10 mouse cellular contexts compared by ENCODE assay signal in genomic region chr8:126831312-126832162, GRCm38 (mm10).
DNase-seq lines count a peak whose midpoint lies in the region; ATAC-seq and TF ChIP-seq lines count a peak whose summit lies in the region.
"Had no signal": no experiment of that assay in that cellular context is flagged by ENCODE, and none has a peak within 500 bp of the region (broad histone marks: within the 10 kb centered on the region; RNA-seq: fewer than 3 reads in every experiment).

No protein-coding gene starts in this region.

- no peak for TF ChIP-seq EP300 in stomach, postnatal 0 days (optimal IDR thresholded peaks at IDR 0.05)

- no peak overlapping the region for H3K4me2 ChIP-seq in heart, embryonic 14.5 days (ENCODE audit: low read length)
- no peak overlapping the region for H3K4me2 ChIP-seq in limb, embryonic 12.5 days
- no peak overlapping the region for H3K4me2 ChIP-seq in stomach, postnatal 0 days (replicated peaks; ENCODE audit: low read depth)
- H3K4me2 ChIP-seq in midbrain, embryonic 11.5 days: no peak overlapping the region
- H3K4me2 ChIP-seq: forebrain, embryonic 13.5 days had no signal

- no peak overlapping the region for H3K4me3 ChIP-seq in heart, embryonic 14.5 days (ENCODE audit: control insufficient read depth in 1 of 2, insufficient read depth in 1 of 2, low read depth in 1 of 2, low read length in 2 of 2)
- no peak overlapping the region for H3K4me3 ChIP-seq in spleen, adult 2 months (ENCODE audit: extremely low read depth, insufficient read depth, insufficient read length)
- no peak overlapping the region for H3K4me3 ChIP-seq in limb, embryonic 12.5 days (replicated peaks)
- no peak overlapping the region for H3K4me3 ChIP-seq in stomach, postnatal 0 days (ENCODE audit: low read depth, low read length)
- no peak overlapping the region for H3K4me3 ChIP-seq in midbrain, embryonic 11.5 days (ENCODE audit: low read depth, low read length)
- H3K4me3 ChIP-seq: forebrain, embryonic 13.5 days had no signal

- DNase-seq in heart, adult 8-10 months (ENCODE audit: low spot score): no peak
- peak in 1 of 2 experiments; percentile 67 for DNase-seq in spleen, adult 2 months (ENCODE audit: low read depth in 1 of 2, low spot score in 2 of 2)
- no peak for DNase-seq in spleen, postnatal 36 days (ENCODE audit: low spot score in 2 of 2)
- no peak for DNase-seq in stomach, postnatal 0 days (ENCODE audit: low spot score)
- DNase-seq in right cerebral cortex, adult 2 months (ENCODE audit: low spot score in 2 of 2): no peak
- DNase-seq in midbrain, embryonic 11.5 days (ENCODE audit: low spot score, missing footprints): no peak
- DNase-seq: right cerebral cortex, postnatal 25 days had no signal

- H3K27me3 ChIP-seq in heart, embryonic 14.5 days (ENCODE audit: control insufficient read depth, insufficient read depth, low read length): no peaks in the 10 kb centered on the region
- H3K27me3 ChIP-seq in spleen, adult 2 months (ENCODE audit: control insufficient read depth, insufficient read depth, low read length): no peaks in the 10 kb centered on the region
- no peaks in the 10 kb centered on the region for H3K27me3 ChIP-seq in limb, embryonic 12.5 days
- H3K27me3 ChIP-seq in stomach, postnatal 0 days (ENCODE audit: control insufficient read depth, insufficient read depth, low read length): no peaks in the 10 kb centered on the region
- no peaks in the 10 kb centered on the region for H3K27me3 ChIP-seq in midbrain, embryonic 11.5 days (ENCODE audit: control insufficient read depth, insufficient read depth, low read length)
- H3K27me3 ChIP-seq: forebrain, embryonic 13.5 days had no signal

- no peak for TF ChIP-seq POLR2A in spleen, adult 2 months (IDR thresholded peaks at IDR 0.05; ENCODE audit: low read depth, low read length)

- H3K27ac ChIP-seq in heart, embryonic 14.5 days (replicated peaks in 1 of 2; ENCODE audit: control insufficient read depth in 1 of 2, insufficient read depth in 1 of 2, low read depth in 2 of 2, low read length in 2 of 2): peak overlapping the region; percentile 86 to 91; a peak in 2 of 4 replicates
- peak overlapping the region; percentile 90 for H3K27ac ChIP-seq in spleen, adult 2 months (ENCODE audit: insufficient read depth, low read length)
- peak overlapping the region; percentile 91 for H3K27ac ChIP-seq in limb, embryonic 12.5 days
- H3K27ac ChIP-seq in stomach, postnatal 0 days (replicated peaks): peak overlapping the region; percentile 82
- H3K27ac ChIP-seq in midbrain, embryonic 11.5 days (ENCODE audit: low read depth, low read length): no peak overlapping the region
- H3K27ac ChIP-seq: forebrain, embryonic 13.5 days had no signal

- peak overlapping the region; percentile 7; the same call in 1 of the 2 replicates for H3K9ac ChIP-seq in heart, embryonic 14.5 days (ENCODE audit: low read length)
- H3K9ac ChIP-seq in limb, embryonic 12.5 days (replicated peaks): no peak overlapping the region
- H3K9ac ChIP-seq in stomach, postnatal 0 days (ENCODE audit: low read length): no peak overlapping the region
- H3K9ac ChIP-seq in midbrain, embryonic 11.5 days (ENCODE audit: low read length): no peak overlapping the region
- H3K9ac ChIP-seq: forebrain, embryonic 13.5 days had no signal

- H3K36me3 ChIP-seq in heart, embryonic 14.5 days (ENCODE audit: control insufficient read depth, insufficient read depth, low read length): no peaks in the 10 kb centered on the region
- H3K36me3 ChIP-seq in spleen, adult 2 months (ENCODE audit: control insufficient read depth, insufficient read depth, low read length): no peaks in the 10 kb centered on the region
- no peaks in the 10 kb centered on the region for H3K36me3 ChIP-seq in limb, embryonic 12.5 days
- no peaks in the 10 kb centered on the region for H3K36me3 ChIP-seq in stomach, postnatal 0 days (ENCODE audit: control insufficient read depth, insufficient read depth, low read length)
- no peaks in the 10 kb centered on the region for H3K36me3 ChIP-seq in midbrain, embryonic 11.5 days (ENCODE audit: control insufficient read depth, insufficient read depth, low read length)

- TF ChIP-seq CTCF in spleen, adult 2 months (IDR thresholded peaks at IDR 0.05; ENCODE audit: extremely low read depth, insufficient read depth, insufficient read length, insufficient replicate concordance): no peak
- TF ChIP-seq CTCF in stomach, postnatal 0 days (IDR thresholded peaks at IDR 0.05; ENCODE audit: low read depth): no peak

- 86% methylated on average over 16 of the region's 16 CpGs for WGBS in heart, embryonic 14.5 days
- WGBS in spleen, adult 2 months: 43% methylated on average over 16 of the region's 16 CpGs
- 88% methylated on average over 16 of the region's 16 CpGs for WGBS in limb, embryonic 12.5 days
- WGBS in stomach, postnatal 0 days: 80% methylated on average over 15 of the region's 16 CpGs
- WGBS in midbrain, embryonic 11.5 days: 90% methylated on average over 16 of the region's 16 CpGs

- no peaks in the 10 kb centered on the region for H3K9me3 ChIP-seq in heart, embryonic 14.5 days (ENCODE audit: control insufficient read depth, low read length)
- no peaks in the 10 kb centered on the region for H3K9me3 ChIP-seq in limb, embryonic 12.5 days
- H3K9me3 ChIP-seq in stomach, postnatal 0 days (ENCODE audit: control insufficient read depth, low read length): no peaks in the 10 kb centered on the region
- no peaks in the 10 kb centered on the region for H3K9me3 ChIP-seq in midbrain, embryonic 11.5 days (ENCODE audit: control insufficient read depth, low read length)
- H3K9me3 ChIP-seq: forebrain, embryonic 13.5 days had no signal

- no peak for ATAC-seq in heart, embryonic 14.5 days (ENCODE audit: insufficient number of reproducible peaks, insufficient read depth, low FRiP score, low read depth)
- ATAC-seq in limb, embryonic 12.5 days (ENCODE audit: insufficient number of reproducible peaks, insufficient read depth, low FRiP score, low TSS enrichment, low read depth): no peak
- no peak for ATAC-seq in stomach, postnatal 0 days (ENCODE audit: low FRiP score, low TSS enrichment)
- ATAC-seq in midbrain, embryonic 11.5 days (ENCODE audit: low FRiP score): no peak
- ATAC-seq: forebrain, embryonic 13.5 days had no signal

- H3K4me1 ChIP-seq in heart, embryonic 14.5 days (ENCODE audit: control insufficient read depth in 2 of 2, insufficient read depth in 2 of 2, low read length in 2 of 2): peaks cover 55 to 79% of the 10 kb centered on the region in 2 experiments
- peaks cover 66% of the 10 kb centered on the region for H3K4me1 ChIP-seq in spleen, adult 2 months (ENCODE audit: control insufficient read depth, insufficient read depth, insufficient read length)
- peaks cover 67% of the 10 kb centered on the region for H3K4me1 ChIP-seq in limb, embryonic 12.5 days (replicated peaks)
- H3K4me1 ChIP-seq in stomach, postnatal 0 days (replicated peaks; ENCODE audit: control insufficient read depth, insufficient read depth): peaks cover 19% of the 10 kb centered on the region
- peaks cover 12% of the 10 kb centered on the region for H3K4me1 ChIP-seq in midbrain, embryonic 11.5 days (ENCODE audit: control insufficient read depth, insufficient read depth, low read length)
